Mouse (Mus musculus) heart, postnatal 10 days (tissue): ENCODE results near the gene Rras2. TPM values are rescaled to one million over a fixed set of nuclear protein-coding genes. Genes with fewer than 3 reads are reported as not detected.
A peak's percentile ranks its signal among the peaks of the same experiment; 100 is the strongest.

Source experiments
- DNase-seq, 2 experiments: peaks; one replicate each; pipeline ENCODE4 v3.0.0; 2021
- intact Hi-C: fragments of 180-260 bp; cut with DNase I; formaldehyde crosslinking; loops from one replicate; pipeline ENCODE4 v1.15.1; 2025
- total RNA-seq, 2 experiments: library from RNA; stranded (reverse); gene quantifications; 2 replicates each; pipeline ENCODE4 v1.2.3; 2021

The Rras2 gene
- total RNA-seq, 2 experiments from 2014 or later: 50.2 to 66.9 TPM

DNA sequence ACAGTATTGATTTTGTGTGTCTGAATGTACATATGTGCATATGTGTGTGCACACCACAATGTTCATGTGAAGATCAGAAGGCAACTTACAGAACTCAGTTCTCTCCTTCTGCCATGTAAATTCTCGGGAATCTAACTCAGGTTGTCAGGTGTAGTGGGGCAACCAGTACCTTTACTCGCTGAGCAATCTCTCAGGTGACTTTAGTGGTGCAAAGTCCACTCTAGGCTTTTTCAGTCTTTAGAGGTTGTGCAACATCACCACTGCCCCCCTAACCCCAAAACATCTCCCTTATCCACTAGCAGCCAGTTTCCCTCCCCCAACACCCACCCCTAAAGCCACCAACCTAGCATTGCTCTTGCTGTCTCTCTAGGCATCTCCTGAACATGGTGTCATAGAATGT is 43.0 kb downstream of the Rras2 start:
- no peak for DNase-seq
- intact Hi-C loops: no loop called here

GRCm38 (mm10) chr7:114074133-114074532 is 43.4 kb downstream of the Rras2 start:
- no peak for DNase-seq
- intact Hi-C loops: no loop called here

GRCm38 (mm10) chr7:114071851-114072616 is 45.5 kb downstream of the Rras2 start:
- intact Hi-C loops: no loop called here
- DNase-seq: peak in 1 of 2 experiments; percentile 37

- no peak for DNase-seq
- intact Hi-C loops: no loop called here
Measured at GRCm38 (mm10) chr7:114071395-114071794, 46.2 kb downstream of the Rras2 start.

GRCm38 (mm10) chr7:114070458-114070840 is 47.1 kb downstream of the Rras2 start:
- no peak for DNase-seq
- intact Hi-C loops: no loop called here

GRCm38 (mm10) chr7:114069726-114070457 is 47.7 kb downstream of the Rras2 start:
- intact Hi-C loops: loop anchor here (5.0 kb wide), 3 partner anchors 32 to 127 kb away; partner anchors contain the start of gene Rras2

DNA sequence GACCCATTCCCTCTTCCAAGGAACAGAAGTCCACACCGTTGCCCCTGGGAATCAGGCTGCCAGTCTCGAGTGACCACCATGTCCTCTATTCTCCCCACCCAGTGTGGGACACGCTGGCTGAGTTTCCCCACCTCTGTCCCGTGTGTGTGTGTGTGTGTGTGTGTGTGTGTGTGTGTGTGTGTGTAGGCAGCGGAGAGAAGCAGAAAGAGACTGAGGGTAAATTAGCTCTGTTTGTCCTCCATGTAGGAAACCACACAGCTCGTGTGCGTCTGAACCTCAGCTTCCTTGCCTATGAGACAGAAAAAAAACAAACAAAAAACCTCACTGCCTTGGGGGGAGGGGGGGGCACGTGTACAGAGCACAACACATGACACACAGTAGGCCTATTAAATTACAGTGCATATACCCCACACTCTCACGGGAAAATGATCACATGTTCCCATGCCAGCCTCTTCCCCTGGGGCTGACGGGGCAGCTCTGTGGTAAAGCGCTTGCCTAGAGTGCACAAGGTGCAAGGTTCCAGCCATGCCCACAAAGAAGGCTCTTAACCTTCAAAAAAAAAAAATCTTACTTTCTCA is 48.5 kb downstream of the Rras2 start:
- no peak for DNase-seq
- intact Hi-C loops: loop anchor here (5.0 kb wide), 3 partner anchors 33 to 128 kb away; partner anchors contain the start of gene Rras2

More at GRCm38 (mm10) chr7:114069726-114070457, 47.7 kb downstream of the Rras2 start:
- DNase-seq: no peak

GRCm38 (mm10) chr7:114066529-114067178 is 50.9 kb downstream of the Rras2 start:
- peak; percentile 90 to 92 for DNase-seq
- intact Hi-C loops: loop anchor here (1.0 to 5.0 kb wide), 4 partner anchors 36 to 147 kb away; partner anchors contain the start of gene Rras2

GRCm38 (mm10) chr7:114065407-114066185 is 52.0 kb downstream of the Rras2 start:
- no peak for DNase-seq
- intact Hi-C loops: loop anchor here (1.0 to 5.0 kb wide), 4 partner anchors 37 to 148 kb away; partner anchors contain the start of gene Rras2

DNA sequence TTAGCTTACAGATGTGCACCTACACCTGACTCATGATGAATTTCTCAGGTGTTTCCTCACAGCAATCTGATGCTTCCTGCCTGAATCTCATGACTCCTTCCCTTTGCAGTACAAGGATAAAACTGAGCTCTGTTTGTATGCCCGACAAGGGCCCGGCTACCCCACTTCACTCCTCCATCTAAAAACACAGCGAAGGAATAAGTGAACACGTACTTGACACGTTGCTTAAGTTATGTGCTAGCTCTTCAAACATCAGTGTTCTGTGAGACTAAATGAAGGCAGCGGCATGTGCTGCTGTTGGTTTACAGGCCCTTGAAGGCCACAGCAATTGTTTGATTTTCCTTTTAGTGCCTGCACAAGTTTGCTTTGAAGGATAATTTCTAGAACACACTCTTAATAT is 53.6 kb downstream of the Rras2 start:
- DNase-seq: no peak
- intact Hi-C loops: no loop called here

DNA sequence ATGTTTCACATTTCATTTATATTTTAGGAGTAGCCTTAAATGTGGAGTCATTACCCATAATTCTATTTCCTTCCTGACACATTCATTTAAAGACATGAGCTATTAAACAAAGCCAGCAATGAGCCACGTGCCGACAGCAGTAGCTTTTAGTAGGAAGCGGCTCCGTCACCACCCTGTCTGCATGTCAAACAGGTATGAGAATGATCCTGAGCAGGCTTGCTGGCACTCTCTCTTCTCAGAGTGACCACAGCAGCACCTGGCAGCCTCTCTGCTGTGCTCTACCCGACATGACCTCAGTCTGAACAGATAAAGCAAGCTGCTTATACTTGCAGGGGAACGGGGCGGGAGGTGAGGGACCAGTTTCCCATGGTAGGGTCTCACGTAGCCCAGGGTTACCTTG is 54.0 kb downstream of the Rras2 start:
- DNase-seq: peak; percentile 65 to 69
- intact Hi-C loops: no loop called here

DNA sequence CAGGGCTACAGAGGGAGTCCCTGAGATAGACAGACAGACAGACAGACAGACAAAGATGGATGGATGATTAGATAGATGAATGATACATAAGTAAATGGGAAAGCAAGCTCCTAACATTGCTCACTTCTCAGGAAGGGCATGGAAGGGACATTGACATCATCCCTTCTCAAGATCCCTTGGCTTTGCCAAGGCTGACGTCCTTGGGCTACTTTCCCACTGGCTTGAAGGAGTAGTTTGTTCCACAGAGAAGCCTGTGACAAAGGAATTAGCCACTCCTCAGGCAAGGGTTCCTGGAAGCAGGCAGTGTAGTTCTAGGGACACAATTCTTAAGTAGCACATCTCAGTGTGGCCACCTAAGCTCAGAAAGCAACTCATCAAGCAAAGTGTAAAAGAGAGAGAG is 55.1 kb downstream of the Rras2 start:
- peak; percentile 58 to 67 for DNase-seq
- intact Hi-C loops: no loop called here

DNA sequence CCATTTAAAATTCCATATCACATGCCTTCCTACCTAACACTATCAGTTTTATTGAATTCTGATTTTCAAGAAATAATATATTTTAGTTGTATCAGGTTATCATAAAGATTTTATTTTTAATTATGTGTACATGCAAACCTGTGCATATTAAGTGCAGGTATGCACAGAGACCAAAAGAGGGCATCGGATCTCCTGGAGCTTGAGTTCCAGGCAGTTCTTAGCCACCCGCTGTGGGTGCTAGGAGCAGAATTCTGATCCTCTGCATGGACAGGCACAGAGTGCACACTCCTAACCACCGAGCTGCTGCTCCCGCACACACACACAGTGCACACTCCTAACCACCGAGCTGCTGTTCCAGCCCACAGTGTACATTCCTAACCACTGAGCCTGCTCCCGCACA is 57.1 kb downstream of the Rras2 start:
- DNase-seq: no peak
- intact Hi-C loops: no loop called here

DNA sequence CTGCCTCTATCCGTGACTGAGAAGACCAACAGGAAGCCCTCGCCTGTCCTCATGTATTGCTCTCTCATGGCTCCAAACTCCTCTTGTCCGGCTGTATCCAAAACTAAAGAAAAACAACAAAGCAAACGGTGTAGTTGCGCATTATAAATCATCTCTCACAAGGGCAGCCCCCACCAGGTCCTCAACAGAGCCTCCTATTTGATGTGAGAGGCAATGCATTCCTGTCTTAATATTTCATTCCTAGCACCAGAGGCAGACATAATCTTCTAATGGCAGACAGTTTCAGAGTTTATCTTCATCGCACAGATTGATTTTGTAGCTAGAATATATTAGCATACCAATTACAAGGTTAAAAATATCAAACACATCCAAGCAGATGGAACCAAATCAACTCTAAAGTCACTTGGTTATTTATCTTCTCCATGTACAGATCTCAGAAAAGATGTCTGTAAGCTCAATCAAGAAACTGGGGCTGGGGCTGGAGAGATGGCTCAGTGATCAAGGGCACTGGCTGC is 58.6 kb downstream of the Rras2 start:
- no peak for DNase-seq
- intact Hi-C loops: no loop called here

GRCm38 (mm10) chr7:114058166-114058565 is 59.4 kb downstream of the Rras2 start:
- DNase-seq: no peak
- intact Hi-C loops: no loop called here

GRCm38 (mm10) chr7:114053720-114054119 is 63.9 kb downstream of the Rras2 start:
- DNase-seq: no peak
- intact Hi-C loops: no loop called here

DNA sequence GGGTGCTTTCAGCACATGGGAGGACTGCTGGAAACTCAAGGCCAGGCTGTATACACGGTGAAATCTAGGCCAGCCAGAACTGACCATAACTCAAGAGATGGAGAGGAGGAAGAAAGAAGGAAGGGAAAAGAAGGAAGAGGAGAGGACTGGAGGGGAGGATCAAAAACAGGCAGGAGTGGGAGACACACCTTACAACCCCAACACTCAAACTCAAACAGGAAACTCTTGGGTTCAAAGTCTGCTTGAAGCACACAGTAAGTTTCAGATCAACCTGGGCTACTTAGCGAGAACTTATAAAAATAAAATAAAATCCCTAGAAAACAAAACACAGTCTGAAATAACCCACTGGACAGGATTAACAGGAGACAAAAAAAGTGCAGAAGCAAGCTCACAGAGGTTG is 71.8 kb downstream of the Rras2 start:
- DNase-seq: no peak
- intact Hi-C loops: no loop called here

GRCm38 (mm10) chr7:114043929-114044549 is 73.5 kb downstream of the Rras2 start:
- intact Hi-C loops: no loop called here
- DNase-seq: no peak
